Mouse (Mus musculus): Measurements from ENCODE around the gene Irx5.
A peak's percentile ranks its signal among the peaks of the same experiment; 100 is the strongest.

DNA sequence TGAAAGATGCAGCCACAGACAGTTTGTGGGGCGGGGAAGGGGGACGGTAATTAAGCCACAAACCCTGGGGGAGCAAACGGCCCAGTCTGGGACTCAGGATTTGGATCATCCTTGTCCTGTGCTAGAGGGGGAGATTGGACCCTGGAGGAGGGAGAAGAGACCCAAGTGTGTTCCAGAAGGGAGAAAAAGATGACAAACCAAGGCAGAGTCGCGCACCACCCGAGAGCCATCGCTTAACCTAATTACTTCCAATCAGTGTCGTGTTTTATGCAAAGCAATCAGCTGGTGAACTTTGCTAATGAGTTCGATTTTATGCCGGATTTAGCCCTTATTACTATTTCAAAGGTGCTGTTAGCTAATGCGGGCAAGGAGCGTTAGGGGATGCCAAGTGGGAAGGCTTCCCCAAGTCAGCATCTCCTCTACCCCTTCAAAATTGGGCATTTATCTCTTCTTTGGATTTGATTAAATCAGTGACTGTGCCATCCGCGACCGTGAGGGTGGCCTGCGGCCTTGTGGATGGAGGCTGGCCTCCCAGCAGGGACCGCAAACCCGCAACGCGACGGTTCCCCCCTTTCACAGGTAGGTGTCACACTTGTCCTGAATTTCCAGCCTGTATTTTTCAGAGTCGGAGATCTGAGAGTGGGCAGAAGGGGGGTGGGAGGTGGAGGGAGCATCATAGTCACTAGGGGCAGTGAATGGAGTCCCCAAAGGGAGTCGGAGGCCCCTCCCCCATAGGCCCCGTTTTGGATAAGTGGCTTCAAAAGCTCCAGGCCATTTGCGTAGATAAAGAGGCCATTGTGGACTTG lies 4.3 kb downstream of the Irx5 start:
- no peak for TF ChIP-seq POLR2A (IDR thresholded peaks at IDR 0.05; ENCODE audit: insufficient read depth, low read depth, low read length)
- 0 out of 2 replicates have a peak, but pooled peaks have one; percentile 12 for TF ChIP-seq CTCF (IDR thresholded peaks at IDR 0.05; ENCODE audit: insufficient read depth, low read depth, low read length)

All from olfactory bulb, adult 2 months (tissue).